Mouse (Mus musculus): ENCODE measurements around the gene Snx25. TPM values are rescaled to one million over a fixed set of nuclear protein-coding genes. Genes with fewer than 3 reads are reported as not detected.

The Snx25 gene
- polyA plus RNA-seq, 1 experiment from 2014 or later, result 7.9 TPM

- 100% methylated on average over 2 of the region's 2 CpGs for WGBS (ENCODE audit: missing documents)
- no peaks in the 10 kb centered on the region for H3K36me3 ChIP-seq (ENCODE audit: inconsistent target)
- no peak overlapping the region for H3K4me3 ChIP-seq (ENCODE audit: inconsistent target)
- H3K27ac ChIP-seq, result no peak overlapping the region
- no peaks in the 10 kb centered on the region for H3K79me2 ChIP-seq (ENCODE audit: inconsistent target)
Measured at GRCm38 (mm10) chr8:46010306-46010705, 141.7 kb downstream of the Snx25 start.

- Histone ChIP-seq H3K4me3 (ENCODE audit: inconsistent target) (no peak overlapping the region), H3K79me2 (ENCODE audit: inconsistent target) (no peaks in the 10 kb centered on the region), H3K27ac (no peak overlapping the region), H3K36me3 (ENCODE audit: inconsistent target) (no peaks in the 10 kb centered on the region)
- 88% methylated on average over 2 of the region's 3 CpGs for WGBS (ENCODE audit: missing documents)
Measured at GRCm38 (mm10) chr8:46007050-46007672, 144.8 kb downstream of the Snx25 start.

GRCm38 (mm10) chr8:46005596-46005995, 146.4 kb downstream of the Snx25 start, which contains the start of gene Ankrd37:
Gene Ankrd37, minus strand, starts transcription at chr8:46005707.
- H3K79me2 ChIP-seq (ENCODE audit: inconsistent target), result no peaks in the 10 kb centered on the region
- H3K27ac ChIP-seq, result no peak within 1 kb of the TSS
- H3K36me3 ChIP-seq (ENCODE audit: inconsistent target), result no peaks in the 10 kb centered on the region
- no peak within 1 kb of the TSS for H3K4me3 ChIP-seq (ENCODE audit: inconsistent target)
- WGBS (ENCODE audit: missing documents), result 72% methylated on average over 3 of the region's 4 CpGs

- peak overlapping the region; percentile 50 for H3K4me3 ChIP-seq (ENCODE audit: inconsistent target)
- WGBS (ENCODE audit: missing documents), result 10% methylated on average over 55 of the region's 55 CpGs
Measured at GRCm38 (mm10) chr8:45999784-46000705, 151.9 kb downstream of the Snx25 start.

GRCm38 (mm10) chr8:45999138-45999783, 152.7 kb downstream of the Snx25 start, which contains the start of gene Lrp2bp:
Gene Lrp2bp, plus strand, starts transcription at chr8:45999303.
- WGBS (ENCODE audit: missing documents), result 21% methylated on average over 21 of the region's 22 CpGs
- H3K27ac ChIP-seq, result peak within 1 kb of the TSS; percentile 63

More at GRCm38 (mm10) chr8:45999784-46000705, 151.9 kb downstream of the Snx25 start:
- Histone ChIP-seq H3K79me2 (ENCODE audit: inconsistent target) (peaks cover 4% of the 10 kb centered on the region; the same call in 1 of the 2 replicates), H3K27ac (peak overlapping the region; percentile 63), H3K36me3 (ENCODE audit: inconsistent target) (peaks cover 9% of the 10 kb centered on the region; the same call in 1 of the 2 replicates)

GRCm38 (mm10) chr8:45998228-45998627, 153.7 kb downstream of the Snx25 start:
- Histone ChIP-seq H3K36me3 (ENCODE audit: inconsistent target) (peaks cover 18% of the 10 kb centered on the region; the same call in 1 of the 2 replicates), H3K79me2 (ENCODE audit: inconsistent target) (peaks cover 4% of the 10 kb centered on the region; the same call in 1 of the 2 replicates), H3K27ac (peak overlapping the region; percentile 63; the same call in 1 of the 2 replicates), H3K4me3 (ENCODE audit: inconsistent target) (peak overlapping the region; percentile 50)
- WGBS (ENCODE audit: missing documents), result 87% methylated on average over 2 of the region's 2 CpGs

More at GRCm38 (mm10) chr8:45999138-45999783, 152.7 kb downstream of the Snx25 start, which contains the start of gene Lrp2bp:
- Histone ChIP-seq H3K79me2 (ENCODE audit: inconsistent target) (peaks cover 4% of the 10 kb centered on the region; the same call in 1 of the 2 replicates), H3K36me3 (ENCODE audit: inconsistent target) (peaks cover 9% of the 10 kb centered on the region; the same call in 1 of the 2 replicates), H3K4me3 (ENCODE audit: inconsistent target) (peak within 1 kb of the TSS; percentile 50)

GRCm38 (mm10) chr8:45995576-45995975, 156.4 kb downstream of the Snx25 start:
- H3K27ac ChIP-seq, result peak overlapping the region; percentile 44
- peaks cover 4% of the 10 kb centered on the region; the same call in 1 of the 2 replicates for H3K79me2 ChIP-seq (ENCODE audit: inconsistent target)
- H3K36me3 ChIP-seq (ENCODE audit: inconsistent target), result peaks cover 24% of the 10 kb centered on the region; the same call in 1 of the 2 replicates
- 69% methylated on average over 3 of the region's 3 CpGs for WGBS (ENCODE audit: missing documents)
- H3K4me3 ChIP-seq (ENCODE audit: inconsistent target), result no peak overlapping the region

- Histone ChIP-seq H3K4me3 (ENCODE audit: inconsistent target) (no peak overlapping the region), H3K79me2 (ENCODE audit: inconsistent target) (peaks cover 4% of the 10 kb centered on the region; the same call in 1 of the 2 replicates), H3K27ac (no peak overlapping the region), H3K36me3 (ENCODE audit: inconsistent target) (peaks cover 24% of the 10 kb centered on the region; the same call in 1 of the 2 replicates)
- no CpG with 5 or more reads among the region's 2 CpGs for WGBS (ENCODE audit: missing documents)
Measured at GRCm38 (mm10) chr8:45994111-45994510, 157.8 kb downstream of the Snx25 start.

- Histone ChIP-seq H3K36me3 (ENCODE audit: inconsistent target) (peaks cover 28% of the 10 kb centered on the region; the same call in 1 of the 2 replicates), H3K4me3 (ENCODE audit: inconsistent target) (no peak overlapping the region), H3K27ac (peak overlapping the region; percentile 58), H3K79me2 (ENCODE audit: inconsistent target) (no peaks in the 10 kb centered on the region; the same call in 1 of the 2 replicates)
- WGBS (ENCODE audit: missing documents), result 6% methylated on average over 4 of the region's 4 CpGs
Measured at GRCm38 (mm10) chr8:45990631-45991310, 161.2 kb downstream of the Snx25 start.

GRCm38 (mm10) chr8:45988189-45988588, 163.8 kb downstream of the Snx25 start:
- WGBS (ENCODE audit: missing documents), result 78% methylated on average over 2 of the region's 2 CpGs
- Histone ChIP-seq H3K27ac (no peak overlapping the region), H3K79me2 (ENCODE audit: inconsistent target) (no peaks in the 10 kb centered on the region; the same call in 1 of the 2 replicates), H3K36me3 (ENCODE audit: inconsistent target) (peaks cover 41% of the 10 kb centered on the region), H3K4me3 (ENCODE audit: inconsistent target) (no peak overlapping the region)

GRCm38 (mm10) chr8:45986665-45987064, 165.3 kb downstream of the Snx25 start:
- peaks cover 51% of the 10 kb centered on the region for H3K36me3 ChIP-seq (ENCODE audit: inconsistent target)
- H3K27ac ChIP-seq, result no peak overlapping the region
- no peak overlapping the region for H3K4me3 ChIP-seq (ENCODE audit: inconsistent target)
- H3K79me2 ChIP-seq (ENCODE audit: inconsistent target), result no peaks in the 10 kb centered on the region; the same call in 1 of the 2 replicates
- 69% methylated on average over 3 of the region's 3 CpGs for WGBS (ENCODE audit: missing documents)
